Comparison of ENCODE assay signal across 18 mouse cellular contexts in the genomic region with DNA sequence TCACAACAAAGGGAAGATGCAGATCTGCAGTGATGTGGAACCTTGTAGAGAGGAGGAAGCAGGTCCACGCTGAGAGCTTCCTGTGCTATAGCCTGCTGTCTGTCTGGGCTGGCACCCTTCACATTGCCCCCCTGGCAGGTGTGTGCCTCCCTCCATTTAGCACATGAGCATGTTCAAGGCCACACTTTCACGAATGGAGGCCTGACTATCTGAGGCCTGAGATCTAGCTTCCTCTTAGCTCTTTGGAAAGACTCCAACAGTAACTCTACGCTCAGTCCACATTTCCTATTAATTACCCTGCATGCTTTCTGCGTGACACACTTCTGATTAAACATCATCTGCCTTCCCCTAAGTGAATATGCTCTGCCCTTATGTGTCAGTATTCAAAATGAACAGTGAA.
DNase-seq lines count a peak whose midpoint lies in the region; ATAC-seq lines count a peak whose summit lies in the region.
"Had no signal": no experiment of that assay in that cellular context is flagged by ENCODE, and none has a peak within 500 bp of the region (broad histone marks: within the 10 kb centered on the region; RNA-seq: fewer than 3 reads in every experiment).

No protein-coding gene starts in this region.

- no peaks in the 10 kb centered on the region for H3K9me3 ChIP-seq in hindbrain, embryonic 16.5 days (ENCODE audit: control insufficient read depth, low read length)
- no peaks in the 10 kb centered on the region for H3K9me3 ChIP-seq in hindbrain, embryonic 10.5 days
- H3K9me3 ChIP-seq: embryonic facial prominence, embryonic 10.5 days; stomach, embryonic 15.5 days had no signal

- DNase-seq in cerebellum, postnatal 4 days (ENCODE audit: low spot score in 2 of 2): no peak
- DNase-seq in hindbrain, embryonic 10.5 days (ENCODE audit: low spot score): no peak
- DNase-seq in retina, postnatal 1 day: peak; percentile 46
- DNase-seq in retina, embryonic 14.5 days (ENCODE audit: low spot score): no peak
- DNase-seq in adrenal gland, adult 8-10 months: no peak
- DNase-seq in urinary bladder, postnatal 4 days (ENCODE audit: low spot score in 2 of 2): no peak
- DNase-seq: cerebellum, postnatal 10 days; heart, adult 2 months; kidney, adult 9 months; liver; liver, postnatal 0 days; spleen, adult 18-20 months had no signal

- H3K4me1 ChIP-seq in hindbrain, embryonic 16.5 days (ENCODE audit: control insufficient read depth, insufficient read depth, low read depth, low read length): no peaks in the 10 kb centered on the region
- H3K4me1 ChIP-seq in hindbrain, embryonic 10.5 days (replicated peaks): no peaks in the 10 kb centered on the region
- H3K4me1 ChIP-seq: stomach, embryonic 15.5 days had no signal

- H3K4me2 ChIP-seq in hindbrain, embryonic 16.5 days (ENCODE audit: low read length): no peak overlapping the region
- H3K4me2 ChIP-seq: stomach, embryonic 15.5 days had no signal

- whole genome bisulfite sequencing in hindbrain, embryonic 16.5 days: 48% methylated on average over 4 of the region's 4 CpGs
- WGBS in hindbrain, embryonic 10.5 days: 80% methylated on average over 4 of the region's 4 CpGs

- H3K27ac ChIP-seq in hindbrain, embryonic 16.5 days (ENCODE audit: low read depth, low read length): peak overlapping the region; percentile 59; the same call in 1 of the 2 replicates
- no peak overlapping the region for H3K27ac ChIP-seq in hindbrain, embryonic 10.5 days
- H3K27ac ChIP-seq: embryonic facial prominence, embryonic 10.5 days; heart, adult 2 months; stomach, embryonic 15.5 days had no signal

- H3K9ac ChIP-seq in hindbrain, embryonic 16.5 days (ENCODE audit: low read depth, low read length): no peak overlapping the region
- H3K9ac ChIP-seq: liver, postnatal 0 days; stomach, embryonic 15.5 days had no signal

- no peaks in the 10 kb centered on the region for H3K27me3 ChIP-seq in hindbrain, embryonic 16.5 days (replicated peaks; ENCODE audit: control insufficient read depth, insufficient read depth, low read length)
- no peaks in the 10 kb centered on the region for H3K27me3 ChIP-seq in hindbrain, embryonic 10.5 days (ENCODE audit: insufficient read depth, poor library complexity, severe bottlenecking)
- H3K27me3 ChIP-seq: stomach, embryonic 15.5 days had no signal

- peak; percentile 52; the same call in 1 of the 2 replicates for ATAC-seq in cerebellum, adult (ENCODE audit: insufficient number of reproducible peaks, low FRiP score, low TSS enrichment)
- peak; percentile 28; the same call in 1 of the 2 replicates for ATAC-seq in hindbrain, embryonic 16.5 days
- ATAC-seq: forebrain, embryonic 16.5 days; inflammation-experienced regulatory T-cells, adult 6 months; liver, postnatal 0 days had no signal

- no peak overlapping the region for H3K4me3 ChIP-seq in hindbrain, embryonic 16.5 days (ENCODE audit: low read length)
- no peak overlapping the region for H3K4me3 ChIP-seq in hindbrain, embryonic 10.5 days
- H3K4me3 ChIP-seq: embryonic facial prominence, embryonic 10.5 days; heart, adult 2 months; stomach, embryonic 15.5 days had no signal

- H3K36me3 ChIP-seq in hindbrain, embryonic 16.5 days (ENCODE audit: control insufficient read depth, insufficient read depth, low read length): peaks cover 8% of the 10 kb centered on the region; the same call in 1 of the 2 replicates
- no peaks in the 10 kb centered on the region for H3K36me3 ChIP-seq in hindbrain, embryonic 10.5 days
- H3K36me3 ChIP-seq: embryonic facial prominence, embryonic 10.5 days; stomach, embryonic 15.5 days had no signal
